Mouse (Mus musculus) thymus, adult 2 months (tissue): Measurements from ENCODE around the gene Misp.

Source experiments
- CTCF ChIP-seq: fragments of 200-500 bp; IDR thresholded peaks from 2 replicates; pipeline ENCODE4 v1.5.1; 2012; ENCODE audit warnings: mild to moderate bottlenecking, control low read depth, low read length, moderate library complexity, borderline replicate concordance; ENCODE audit not compliant: control insufficient read depth, poor library complexity, insufficient read depth; ENCODE audit errors: extremely low read depth
- POLR2A ChIP-seq: fragments of 200-500 bp; IDR thresholded peaks from 2 replicates; pipeline ENCODE4 v1.6.1; 2012; ENCODE audit warnings: mild to moderate bottlenecking, low read length, control low read depth, moderate library complexity; ENCODE audit not compliant: control insufficient read depth, poor library complexity, insufficient read depth; ENCODE audit errors: extremely low read depth

- TF ChIP-seq CTCF (no peak), POLR2A (no peak)
These were observed 53.6 kb downstream of the Misp start, which contains the start of the genes Prtn3 and Plppr3 for GRCm38 (mm10) chr10:79874290-79874862.
